Mouse (Mus musculus): ENCODE measurements at regions not wholly inside any gene's neighbourhood (a gene's known extent, or its start where the extent isn't known, plus 50 kb on each side); places are given as distances from the start of the nearest gene placed in this dataset.

DNA sequence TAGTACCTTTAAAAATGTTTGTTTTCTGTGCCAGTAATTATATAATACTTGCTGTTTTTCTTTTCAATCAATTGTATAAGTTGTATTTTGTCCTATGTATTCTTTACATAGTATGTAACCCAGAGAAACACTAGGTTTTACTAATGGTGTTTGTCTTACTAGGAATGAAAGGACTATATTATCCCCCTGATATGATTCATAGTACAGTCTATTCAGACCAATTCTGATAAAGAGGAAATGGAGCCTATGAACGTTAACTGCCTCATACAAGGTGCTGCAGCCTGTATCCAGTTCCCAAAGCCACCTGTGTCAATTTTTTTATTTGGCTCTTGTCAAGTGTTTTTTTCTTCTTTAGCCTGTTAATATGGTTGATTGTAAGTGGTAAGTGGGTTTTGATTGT lies 144.6 kb downstream of the Ahr start:
- TF ChIP-seq CTCF (IDR thresholded peaks at IDR 0.05; ENCODE audit: control insufficient read depth, insufficient read depth, insufficient replicate concordance, low read depth, low read length) = no peak
- no peak for TF ChIP-seq POLR2A (IDR thresholded peaks at IDR 0.05; ENCODE audit: control insufficient read depth, low read depth, low read length)

Data from testis, adult 2 months (tissue).